Mouse (Mus musculus): Measurements from ENCODE around the gene Adgrf3. TPM values are rescaled to one million over a fixed set of nuclear protein-coding genes. Genes with fewer than 3 reads are reported as not detected.

Gene Adgrf3
- not detected in 2 replicates for polyA plus RNA-seq (2012; ENCODE audit: low replicate concordance)

GRCm38 (mm10) chr5:30205493-30205892, at the start of gene Adgrf3:
Adgrf3 (minus strand) TSS chr5:30205722.

GRCm38 (mm10) chr5:30232271-30232971, 26.9 kb upstream of the Adgrf3 start, which contains the start of gene Selenoi:
Selenoi (plus strand) TSS chr5:30232581.

GRCm38 (mm10) chr5:30154474-30155394, 50.8 kb downstream of the Adgrf3 start, which contains the start of the genes Hadha and Hadhb:
Hadha (minus strand) TSS chr5:30155162.
Hadhb (plus strand) TSS chr5:30155248.

Other genes starting within 250 kb of the Adgrf3 start
- gene Il6, start 192.6 kb downstream of the Adgrf3 start, polyA plus RNA-seq (2012; ENCODE audit: low replicate concordance): not detected in 2 replicates
- gene Tyms, start 132.1 kb downstream of the Adgrf3 start, polyA plus RNA-seq (2012; ENCODE audit: low replicate concordance): 4.0 and 48.3 TPM in 2 replicates
- not detected in 2 replicates for gene Garem2, start 100.6 kb downstream of the Adgrf3 start, polyA plus RNA-seq (2012; ENCODE audit: low replicate concordance)
- gene 3110082J24Rik, start 99.6 kb downstream of the Adgrf3 start, polyA plus RNA-seq (2012; ENCODE audit: low replicate concordance): not detected in 2 replicates
- 23.9 and 77.9 TPM in 2 replicates for gene Hadha, start 50.6 kb downstream of the Adgrf3 start, polyA plus RNA-seq (2012; ENCODE audit: low replicate concordance)
- 6.2 and 38.3 TPM in 2 replicates for gene Hadhb, start 50.5 kb downstream of the Adgrf3 start, polyA plus RNA-seq (2012; ENCODE audit: low replicate concordance)
- gene Selenoi, start 26.9 kb upstream of the Adgrf3 start, polyA plus RNA-seq (2012; ENCODE audit: low replicate concordance): 0.16 and 2.8 TPM in 2 replicates
- not detected in 2 replicates for gene Drc1, start 75.7 kb upstream of the Adgrf3 start, polyA plus RNA-seq (2012; ENCODE audit: low replicate concordance)